Mouse (Mus musculus) brown adipose tissue, adult 24 weeks (tissue): ENCODE results near the gene Zfp217. TPM values are rescaled to one million over a fixed set of nuclear protein-coding genes. Genes with fewer than 3 reads are reported as not detected.
A peak's percentile ranks its signal among the peaks of the same experiment; 100 is the strongest.

Experiments
- H3K27ac ChIP-seq: fragments of 200-500 bp; replicated peaks from 2 replicates; pipeline ENCODE4 v1.5.1; 2012; ENCODE audit warnings: low read depth, mild to moderate bottlenecking, low read length
- H3K4me1 ChIP-seq: fragments of 200-500 bp; 2 replicates; pipeline ENCODE4 v1.6.1; 2012; ENCODE audit warnings: low read length, mixed read lengths; ENCODE audit not compliant: control insufficient read depth, insufficient read depth, insufficient read length
- H3K4me3 ChIP-seq: fragments of 200-500 bp; 2 replicates; pipeline ENCODE4 v1.5.1; 2012; ENCODE audit warnings: low read depth, mild to moderate bottlenecking, low read length, moderate library complexity; ENCODE audit not compliant: insufficient read depth
- polyA plus RNA-seq: library from polyadenylated mRNA; stranded (reverse); fragments of >200 nt; gene quantifications from 2 replicates; pipeline ENCODE4 v1.2.4, GENCODE M21; 2012; ENCODE audit not compliant: missing spikeins, insufficient read depth, insufficient read length

The Zfp217 gene
- polyA plus RNA-seq, 1 experiment = 5.3 TPM

- peak overlapping the region; percentile 64 for H3K4me3 ChIP-seq
- H3K27ac ChIP-seq = peak overlapping the region; percentile 69
- peaks cover 6% of the 10 kb centered on the region; the same call in 1 of the 2 replicates for H3K4me1 ChIP-seq
Measured at GRCm38 (mm10) chr2:170153421-170154271, 5.7 kb upstream of the Zfp217 start.

- H3K4me3 ChIP-seq = peak overlapping the region; percentile 64
- peak overlapping the region; percentile 69 for H3K27ac ChIP-seq
- no peaks in the 10 kb centered on the region for H3K4me1 ChIP-seq
Measured at GRCm38 (mm10) chr2:170152856-170153255, 5.0 kb upstream of the Zfp217 start.

- Histone ChIP-seq H3K4me3 (no peak overlapping the region), H3K4me1 (0 out of 2 replicates have a peak, but pooled peaks cover 3% of the 10 kb centered on the region), H3K27ac (peak overlapping the region; percentile 69)
Measured at GRCm38 (mm10) chr2:170152036-170152686, 4.3 kb upstream of the Zfp217 start.

- H3K27ac ChIP-seq = no peak overlapping the region
- H3K4me3 ChIP-seq = no peak overlapping the region
- H3K4me1 ChIP-seq = 0 out of 2 replicates have a peak, but pooled peaks cover 3% of the 10 kb centered on the region
Measured at GRCm38 (mm10) chr2:170151470-170151869, 3.6 kb upstream of the Zfp217 start.

- Histone ChIP-seq H3K4me3 (no peak overlapping the region), H3K27ac (0 out of 2 replicates have a peak overlapping the region, but pooled peaks have one; percentile 40), H3K4me1 (0 out of 2 replicates have a peak, but pooled peaks cover 3% of the 10 kb centered on the region)
Measured at GRCm38 (mm10) chr2:170148828-170149227, 925 bp upstream of the Zfp217 start.

GRCm38 (mm10) chr2:170147170-170147569 is 733 bp downstream of the Zfp217 start:
- Histone ChIP-seq H3K27ac (peak overlapping the region; percentile 55), H3K4me1 (0 out of 2 replicates have a peak, but pooled peaks cover 3% of the 10 kb centered on the region), H3K4me3 (0 out of 2 replicates have a peak overlapping the region, but pooled peaks have one; percentile 16)

GRCm38 (mm10) chr2:170144343-170144742 is 3.6 kb downstream of the Zfp217 start:
- Histone ChIP-seq H3K4me1 (0 out of 2 replicates have a peak, but pooled peaks cover 3% of the 10 kb centered on the region), H3K27ac (no peak overlapping the region), H3K4me3 (no peak overlapping the region)

GRCm38 (mm10) chr2:170143861-170144260 is 4.0 kb downstream of the Zfp217 start:
- H3K4me1 ChIP-seq = 0 out of 2 replicates have a peak, but pooled peaks cover 3% of the 10 kb centered on the region
- H3K4me3 ChIP-seq = no peak overlapping the region
- no peak overlapping the region for H3K27ac ChIP-seq

- H3K4me1 ChIP-seq = 0 out of 2 replicates have a peak, but pooled peaks cover 2% of the 10 kb centered on the region
- no peak overlapping the region for H3K4me3 ChIP-seq
- H3K27ac ChIP-seq = no peak overlapping the region
Measured at GRCm38 (mm10) chr2:170142542-170142941, 5.4 kb downstream of the Zfp217 start.

- no peak overlapping the region for H3K4me3 ChIP-seq
- no peak overlapping the region for H3K27ac ChIP-seq
- H3K4me1 ChIP-seq = no peaks in the 10 kb centered on the region
Measured at GRCm38 (mm10) chr2:170141481-170141880, 6.4 kb downstream of the Zfp217 start.

- no peak overlapping the region for H3K27ac ChIP-seq
- H3K4me1 ChIP-seq = no peaks in the 10 kb centered on the region; the same call in 1 of the 2 replicates
- no peak overlapping the region for H3K4me3 ChIP-seq
Measured at GRCm38 (mm10) chr2:170139411-170140046, 8.4 kb downstream of the Zfp217 start.

GRCm38 (mm10) chr2:170136928-170137327 is 11.0 kb downstream of the Zfp217 start:
- no peaks in the 10 kb centered on the region; the same call in 1 of the 2 replicates for H3K4me1 ChIP-seq
- H3K4me3 ChIP-seq = no peak overlapping the region
- no peak overlapping the region for H3K27ac ChIP-seq

- Histone ChIP-seq H3K4me1 (no peaks in the 10 kb centered on the region; the same call in 1 of the 2 replicates), H3K27ac (no peak overlapping the region), H3K4me3 (no peak overlapping the region)
Measured at GRCm38 (mm10) chr2:170135820-170136219, 12.1 kb downstream of the Zfp217 start.

GRCm38 (mm10) chr2:170134026-170134690 is 13.7 kb downstream of the Zfp217 start:
- peak overlapping the region; percentile 77 for H3K27ac ChIP-seq
- H3K4me3 ChIP-seq = peak overlapping the region; percentile 38
- peaks cover 5% of the 10 kb centered on the region for H3K4me1 ChIP-seq
